Mouse (Mus musculus): Measurements from ENCODE around the gene Maged2. TPM values are rescaled to one million over a fixed set of nuclear protein-coding genes. Genes with fewer than 3 reads are reported as not detected.
"Not testable (repeated sequence)": the region's sequence is repeated elsewhere in the genome, so short reads cannot be mapped to it uniquely, and the experiment has no call there.

Maged2 gene
- polyA plus RNA-seq (2015; fragmentation: Nextera tagmentation; extraction: Ambion mirVana) = 587 and 588 TPM in 2 replicates

GRCm38 (mm10) chrX:150814139-150814469, at the start of gene Maged2:
Gene Maged2 (minus strand): TSS chrX:150814345.
- WGBS = 10% methylated on average over 7 of the region's 7 CpGs
- Histone ChIP-seq H3K9ac (peak within 1 kb of the TSS; percentile 80), H3K4me3 (peak within 1 kb of the TSS; percentile 64), H3K9me3 (no peaks in the 10 kb centered on the region), H3K27ac (replicated peaks) (peak within 1 kb of the TSS; percentile 92), H3K4me1 (peaks cover 10% of the 10 kb centered on the region), H3K4me2 (peak within 1 kb of the TSS; percentile 71), H3K27me3 (replicated peaks) (no peaks in the 10 kb centered on the region), H3K36me3 (peaks cover 29% of the 10 kb centered on the region)
- no peak for ATAC-seq (ENCODE audit: extremely low read depth, insufficient number of reproducible peaks, low FRiP score, low TSS enrichment)

DNA sequence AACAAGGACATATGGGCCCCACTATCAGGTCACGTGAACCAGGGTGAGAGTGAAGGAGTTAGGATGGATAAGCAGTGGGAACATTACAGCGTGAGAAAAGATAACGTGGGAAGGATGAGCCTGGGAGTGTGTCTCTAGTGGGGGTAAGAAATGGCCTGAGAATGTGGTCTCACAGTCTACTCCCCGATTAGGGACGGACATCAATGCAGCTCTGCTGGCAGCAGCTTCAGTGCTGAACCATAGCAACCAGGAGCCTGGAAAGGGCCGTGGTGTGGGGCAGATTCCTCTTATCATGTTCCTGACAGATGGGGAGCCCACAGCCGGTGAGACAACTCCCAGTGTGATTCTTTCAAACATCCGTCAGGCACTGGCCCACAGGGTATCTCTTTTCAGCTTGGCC, 34.1 kb upstream of the Maged2 start:
- H3K27ac ChIP-seq (replicated peaks) = peak overlapping the region; percentile 29
- WGBS = 20% methylated on average over 8 of the region's 8 CpGs

GRCm38 (mm10) chrX:150845480-150846205, 31.5 kb upstream of the Maged2 start:
- not testable (repeated sequence) for H3K27me3 ChIP-seq (replicated peaks); H3K4me2 ChIP-seq; H3K36me3 ChIP-seq; H3K9me3 ChIP-seq; H3K9ac ChIP-seq; H3K4me3 ChIP-seq
- ATAC-seq (ENCODE audit: extremely low read depth, insufficient number of reproducible peaks, low FRiP score, low TSS enrichment) = peak; percentile 84
- H3K27ac ChIP-seq (replicated peaks) = peak overlapping the region; percentile 65
- H3K4me1 ChIP-seq = peaks cover 23% of the 10 kb centered on the region
- 39% methylated on average over 5 of the region's 10 CpGs for WGBS

More for the DNA sequence above, 34.1 kb upstream of the Maged2 start:
- Histone ChIP-seq H3K4me2 (no peak overlapping the region), H3K9me3 (no peaks in the 10 kb centered on the region), H3K9ac (no peak overlapping the region), H3K27me3 (replicated peaks) (no peaks in the 10 kb centered on the region), H3K36me3 (no peaks in the 10 kb centered on the region), H3K4me3 (no peak overlapping the region), H3K4me1 (peaks cover 23% of the 10 kb centered on the region)
- ATAC-seq (ENCODE audit: extremely low read depth, insufficient number of reproducible peaks, low FRiP score, low TSS enrichment) = no peak

DNA sequence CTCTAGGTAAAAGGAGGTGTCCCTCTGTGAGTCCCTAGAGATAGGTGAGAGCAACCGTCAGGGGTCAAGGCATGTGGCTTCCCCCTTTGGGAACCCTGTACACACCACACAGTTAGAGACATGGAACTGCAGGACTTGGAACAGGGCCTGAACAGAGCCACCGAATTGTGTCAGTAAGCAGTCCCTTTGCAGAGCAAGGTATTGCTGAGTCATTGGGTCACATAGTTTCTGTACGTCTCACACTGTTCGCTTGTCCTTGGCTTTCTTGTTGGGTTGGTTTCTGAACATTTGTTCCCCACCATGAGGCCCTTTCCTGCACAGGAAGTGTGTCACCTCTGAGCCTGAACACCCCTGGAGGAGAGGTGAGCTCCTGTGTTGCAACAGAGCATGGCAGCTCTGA, 29.1 kb upstream of the Maged2 start:
- not testable (repeated sequence) for H3K27me3 ChIP-seq (replicated peaks); ATAC-seq (ENCODE audit: extremely low read depth, insufficient number of reproducible peaks, low FRiP score, low TSS enrichment); H3K9me3 ChIP-seq; H3K36me3 ChIP-seq; H3K4me3 ChIP-seq; H3K4me2 ChIP-seq; H3K9ac ChIP-seq; H3K27ac ChIP-seq (replicated peaks)
- peaks cover 11% of the 10 kb centered on the region; the same call in 1 of the 2 replicates for H3K4me1 ChIP-seq
- WGBS = 62% methylated on average over 2 of the region's 4 CpGs

DNA sequence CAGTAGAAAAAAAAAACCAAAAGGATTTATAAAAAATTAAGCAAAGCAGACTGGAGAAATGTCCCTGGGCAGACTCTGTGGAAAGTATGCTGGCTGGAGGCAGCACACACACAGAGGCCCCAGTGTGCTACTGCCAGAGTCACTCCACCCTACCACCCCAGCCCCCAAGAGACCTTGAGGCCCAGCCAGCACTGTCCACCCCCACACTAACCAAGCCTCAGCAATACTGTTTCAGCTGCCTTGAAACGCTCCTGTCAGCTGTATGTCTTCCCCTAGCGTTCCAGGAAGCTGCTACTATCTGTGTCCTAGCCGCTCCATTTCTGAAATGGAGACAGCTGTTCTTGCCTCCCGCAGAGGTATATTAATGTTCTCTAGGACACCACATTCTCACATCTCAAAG, 16.2 kb upstream of the Maged2 start:
- no peaks in the 10 kb centered on the region for H3K4me1 ChIP-seq
- no peak overlapping the region for H3K4me3 ChIP-seq
- no peak overlapping the region for H3K4me2 ChIP-seq
- no peaks in the 10 kb centered on the region for H3K36me3 ChIP-seq
- no peak for ATAC-seq (ENCODE audit: extremely low read depth, insufficient number of reproducible peaks, low FRiP score, low TSS enrichment)
- H3K9ac ChIP-seq = no peak overlapping the region
- no peaks in the 10 kb centered on the region for H3K9me3 ChIP-seq
- H3K27me3 ChIP-seq (replicated peaks) = peaks cover 9% of the 10 kb centered on the region; the same call in 1 of the 2 replicates
- no peak overlapping the region for H3K27ac ChIP-seq (replicated peaks)
- 41% methylated on average over 4 of the region's 4 CpGs for WGBS

- Histone ChIP-seq H3K27me3 (replicated peaks) (no peaks in the 10 kb centered on the region), H3K36me3 (no peaks in the 10 kb centered on the region), H3K4me2 (no peak overlapping the region), H3K9me3 (no peaks in the 10 kb centered on the region), H3K4me3 (no peak overlapping the region), H3K27ac (replicated peaks) (no peak overlapping the region), H3K9ac (no peak overlapping the region), H3K4me1 (no peaks in the 10 kb centered on the region; the same call in 1 of the 2 replicates)
- no peak for ATAC-seq (ENCODE audit: extremely low read depth, insufficient number of reproducible peaks, low FRiP score, low TSS enrichment)
Observed at GRCm38 (mm10) chrX:150817278-150817677, 3.1 kb upstream of the Maged2 start.

GRCm38 (mm10) chrX:150815601-150816000, 1.5 kb upstream of the Maged2 start:
- H3K4me1 ChIP-seq = peaks cover 10% of the 10 kb centered on the region
- no peak overlapping the region for H3K4me2 ChIP-seq
- H3K27me3 ChIP-seq (replicated peaks) = no peaks in the 10 kb centered on the region
- no peak overlapping the region for H3K27ac ChIP-seq (replicated peaks)
- peaks cover 14% of the 10 kb centered on the region for H3K36me3 ChIP-seq
- H3K9me3 ChIP-seq = no peaks in the 10 kb centered on the region
- 58% methylated on average over 1 of the region's 1 CpGs for WGBS
- ATAC-seq (ENCODE audit: extremely low read depth, insufficient number of reproducible peaks, low FRiP score, low TSS enrichment) = no peak
- H3K4me3 ChIP-seq = no peak overlapping the region
- no peak overlapping the region for H3K9ac ChIP-seq

- peak; percentile 34; the same call in 1 of the 2 replicates for ATAC-seq (ENCODE audit: extremely low read depth, insufficient number of reproducible peaks, low FRiP score, low TSS enrichment)
- Histone ChIP-seq H3K9ac (peak overlapping the region; percentile 80), H3K27me3 (replicated peaks) (no peaks in the 10 kb centered on the region), H3K27ac (replicated peaks) (peak overlapping the region; percentile 92), H3K4me3 (peak overlapping the region; percentile 64), H3K4me2 (peak overlapping the region; percentile 71), H3K4me1 (peaks cover 10% of the 10 kb centered on the region), H3K9me3 (no peaks in the 10 kb centered on the region), H3K36me3 (peaks cover 34% of the 10 kb centered on the region)
- WGBS = 16% methylated on average over 16 of the region's 16 CpGs
Observed at GRCm38 (mm10) chrX:150813464-150814138, 544 bp downstream of the Maged2 start.

DNA sequence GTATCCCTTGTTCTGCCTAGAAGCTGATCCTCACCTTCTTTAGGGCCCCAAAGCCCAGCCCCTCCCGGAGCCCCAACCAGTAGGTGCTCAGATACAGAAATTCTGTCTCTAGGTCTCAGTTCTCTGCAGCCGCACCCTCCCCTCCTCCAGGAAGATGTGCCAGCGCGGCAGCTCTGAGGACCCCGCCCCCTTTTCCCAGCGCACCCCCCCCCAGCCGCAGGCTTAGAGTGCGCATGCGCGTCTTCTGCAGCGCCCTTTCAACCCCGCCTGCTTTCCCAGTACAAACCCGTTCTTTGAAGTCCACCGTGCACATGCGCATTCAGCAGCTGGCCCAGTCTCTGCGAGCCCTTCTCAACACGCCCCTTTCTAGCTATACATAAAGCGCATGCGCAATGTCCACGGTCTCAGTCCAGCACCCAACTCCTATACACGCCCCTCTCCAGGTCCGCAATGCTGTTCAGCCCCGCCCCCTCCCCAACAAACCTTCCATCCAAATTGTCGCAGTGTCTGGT, 1.3 kb downstream of the Maged2 start:
- H3K4me1 ChIP-seq = peaks cover 10% of the 10 kb centered on the region
- peak overlapping the region; percentile 71 for H3K4me2 ChIP-seq
- peak overlapping the region; percentile 81 for H3K9ac ChIP-seq
- H3K9me3 ChIP-seq = no peaks in the 10 kb centered on the region
- H3K36me3 ChIP-seq = peaks cover 42% of the 10 kb centered on the region
- H3K27me3 ChIP-seq (replicated peaks) = no peaks in the 10 kb centered on the region
- peak overlapping the region; percentile 64 for H3K4me3 ChIP-seq
- H3K27ac ChIP-seq (replicated peaks) = peak overlapping the region; percentile 92
- ATAC-seq (ENCODE audit: extremely low read depth, insufficient number of reproducible peaks, low FRiP score, low TSS enrichment) = peak; percentile 91
- 13% methylated on average over 19 of the region's 24 CpGs for WGBS

DNA sequence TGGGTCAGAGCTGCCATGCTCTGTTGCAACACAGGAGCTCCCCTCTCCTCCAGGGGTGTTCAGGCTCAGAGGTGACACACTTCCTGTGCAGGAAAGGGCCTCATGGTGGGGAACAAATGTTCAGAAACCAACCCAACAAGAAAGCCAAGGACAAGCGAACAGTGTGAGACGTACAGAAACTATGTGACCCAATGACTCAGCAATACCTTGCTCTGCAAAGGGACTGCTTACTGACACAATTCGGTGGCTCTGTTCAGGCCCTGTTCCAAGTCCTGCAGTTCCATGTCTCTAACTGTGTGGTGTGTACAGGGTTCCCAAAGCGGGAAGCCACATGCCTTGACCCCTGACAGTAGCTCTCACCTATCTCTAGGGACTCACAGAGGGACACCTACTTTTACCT, 13.2 kb downstream of the Maged2 start:
- not testable (repeated sequence) for H3K4me1 ChIP-seq; H3K27ac ChIP-seq (replicated peaks); ATAC-seq (ENCODE audit: extremely low read depth, insufficient number of reproducible peaks, low FRiP score, low TSS enrichment); H3K9me3 ChIP-seq; H3K27me3 ChIP-seq (replicated peaks); H3K9ac ChIP-seq; H3K4me3 ChIP-seq; H3K36me3 ChIP-seq; H3K4me2 ChIP-seq
- WGBS = 80% methylated on average over 1 of the region's 4 CpGs

DNA sequence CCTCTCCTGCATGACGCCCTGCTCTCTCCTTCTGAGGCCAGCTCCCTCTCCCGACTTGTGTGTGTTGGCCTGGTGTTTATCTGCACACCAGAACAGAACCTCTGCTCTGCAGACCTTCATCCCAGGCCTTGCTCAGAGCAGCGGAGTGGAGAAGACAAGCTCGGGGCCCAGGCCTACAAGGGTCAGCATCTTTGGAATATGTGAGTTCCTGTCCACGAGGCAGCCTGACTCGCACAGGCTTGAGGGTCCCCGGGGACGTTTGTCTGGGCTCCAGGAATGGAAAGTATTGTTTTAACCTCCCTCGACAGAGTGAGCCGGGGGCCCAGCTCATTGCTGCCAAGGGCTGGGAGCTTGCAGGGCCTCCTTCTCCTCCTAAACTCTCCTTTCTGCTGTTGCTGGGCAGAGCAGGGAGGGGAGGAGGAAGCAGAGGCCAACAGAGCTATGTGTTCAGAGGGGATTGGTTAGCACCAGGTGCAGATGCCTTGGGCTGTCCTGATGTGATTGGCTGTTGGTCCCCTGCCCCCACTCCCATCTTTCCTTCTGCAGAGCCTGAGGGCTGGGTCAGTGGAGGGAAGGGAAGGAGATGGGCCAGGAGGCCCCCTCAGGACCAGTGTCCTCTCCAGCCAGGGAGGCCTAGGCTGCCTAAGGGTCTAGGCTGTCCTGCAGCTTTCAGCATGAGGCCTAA, 15.5 kb downstream of the Maged2 start:
- not testable (repeated sequence) for H3K4me3 ChIP-seq; H3K9me3 ChIP-seq; H3K9ac ChIP-seq; H3K27me3 ChIP-seq (replicated peaks); H3K4me2 ChIP-seq; H3K4me1 ChIP-seq; H3K36me3 ChIP-seq
- ATAC-seq (ENCODE audit: extremely low read depth, insufficient number of reproducible peaks, low FRiP score, low TSS enrichment) = peak; percentile 81
- H3K27ac ChIP-seq (replicated peaks) = peak overlapping the region; percentile 53; the same call in 1 of the 2 replicates
- WGBS = 44% methylated on average over 6 of the region's 10 CpGs
